In the genomic region with DNA sequence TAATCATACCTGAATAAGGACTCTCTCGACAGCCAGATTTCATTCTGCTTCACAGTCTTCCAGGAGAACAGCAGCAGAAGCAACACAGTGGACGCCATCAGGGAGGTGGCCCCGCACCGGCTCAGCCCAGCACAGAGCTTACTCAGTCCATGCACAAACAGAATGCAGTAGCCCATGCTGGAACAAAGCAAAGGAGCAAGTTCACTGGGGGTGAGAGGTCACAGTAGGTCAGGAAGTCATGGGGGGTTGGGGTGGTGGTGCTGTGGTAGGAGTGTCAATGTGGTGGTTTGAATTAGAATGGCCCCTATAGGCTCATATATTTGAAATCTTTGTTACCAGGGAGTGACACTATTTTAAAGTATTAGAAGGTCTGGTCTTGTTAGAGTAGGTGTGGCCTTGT, we compare ENCODE assay signal across 24 mouse cellular contexts.
DNase-seq lines count a peak whose midpoint lies in the region; ATAC-seq and TF ChIP-seq lines count a peak whose summit lies in the region.
"Had no signal": no experiment of that assay in that cellular context is flagged by ENCODE, and none has a peak within 500 bp of the region (broad histone marks: within the 10 kb centered on the region; RNA-seq: fewer than 3 reads in every experiment).

No protein-coding gene starts in this region.

- H3K9me3 ChIP-seq in ES-Bruce4 (replicated peaks; ENCODE audit: control insufficient read depth, insufficient read depth, low read length, poor library complexity, severe bottlenecking), result no peaks in the 10 kb centered on the region
- H3K9me3 ChIP-seq in intestine, embryonic 16.5 days (ENCODE audit: control insufficient read depth, low read length), result no peaks in the 10 kb centered on the region
- no peaks in the 10 kb centered on the region for H3K9me3 ChIP-seq in hindbrain, postnatal 0 days (ENCODE audit: low read length)
- H3K9me3 ChIP-seq: heart, embryonic 13.5 days; intestine, embryonic 15.5 days; neural tube, embryonic 12.5 days; stomach, embryonic 15.5 days had no signal

- no peak overlapping the region for H3K4me2 ChIP-seq in intestine, embryonic 16.5 days (ENCODE audit: low read depth, low read length)
- no peak overlapping the region for H3K4me2 ChIP-seq in hindbrain, postnatal 0 days (ENCODE audit: low read depth, low read length)
- H3K4me2 ChIP-seq: heart, embryonic 13.5 days; hindbrain, embryonic 14.5 days; intestine, embryonic 15.5 days; lung, embryonic 14.5 days; neural tube, embryonic 12.5 days; stomach, embryonic 15.5 days had no signal

- TF ChIP-seq POLR2A in ES-Bruce4 (IDR thresholded peaks at IDR 0.05; ENCODE audit: insufficient read depth, low read length), result no peak

- H3K36me3 ChIP-seq in ES-Bruce4 (ENCODE audit: control insufficient read depth, insufficient read depth, low read length, poor library complexity, severe bottlenecking), result no peaks in the 10 kb centered on the region
- no peaks in the 10 kb centered on the region for H3K36me3 ChIP-seq in intestine, embryonic 16.5 days (ENCODE audit: control insufficient read depth, insufficient read depth, low read length)
- H3K36me3 ChIP-seq in hindbrain, postnatal 0 days (ENCODE audit: insufficient read depth, low read length), result no peaks in the 10 kb centered on the region
- H3K36me3 ChIP-seq: heart, embryonic 13.5 days; intestine, embryonic 15.5 days; neural tube, embryonic 12.5 days; stomach, embryonic 15.5 days had no signal

- H3K27ac ChIP-seq in ES-Bruce4 (ENCODE audit: insufficient read depth, low read length), result no peak overlapping the region
- no peak overlapping the region for H3K27ac ChIP-seq in intestine, embryonic 16.5 days (ENCODE audit: low read length)
- H3K27ac ChIP-seq in hindbrain, postnatal 0 days, result no peak overlapping the region
- H3K27ac ChIP-seq: heart, embryonic 13.5 days; hindbrain, embryonic 14.5 days; intestine, embryonic 15.5 days; neural tube, embryonic 12.5 days; stomach, embryonic 15.5 days had no signal

- TF ChIP-seq CTCF in ES-Bruce4 (IDR thresholded peaks at IDR 0.05; ENCODE audit: low read depth, low read length), result no peak
- no peak for TF ChIP-seq CTCF in hindbrain, postnatal 0 days (IDR thresholded peaks at IDR 0.05; ENCODE audit: low read depth)

- no peak overlapping the region for H3K9ac ChIP-seq in ES-Bruce4 (ENCODE audit: low read depth, poor library complexity, severe bottlenecking)
- no peak overlapping the region for H3K9ac ChIP-seq in intestine, embryonic 16.5 days (ENCODE audit: low read depth, low read length)
- no peak overlapping the region for H3K9ac ChIP-seq in hindbrain, postnatal 0 days (replicated peaks; ENCODE audit: low read length)
- H3K9ac ChIP-seq: heart, embryonic 13.5 days; hindbrain, embryonic 14.5 days; intestine, embryonic 15.5 days; lung, embryonic 14.5 days; neural tube, embryonic 12.5 days; stomach, embryonic 15.5 days had no signal

- DNase-seq in embryo, embryonic 10 days (ENCODE audit: low spot score), result peak; percentile 28
- no peak for DNase-seq in embryo, embryonic 11 days
- peak; percentile 41 for DNase-seq in embryo, embryonic 9.5 days (ENCODE audit: extremely low spot score)
- DNase-seq in hindbrain, postnatal 0 days (ENCODE audit: low spot score), result no peak
- DNase-seq: adrenal gland, adult 2 months; cerebellum, adult 11 months; cerebellum, adult 9-11 months; gastrocnemius, postnatal 25 days; heart, adult 18-20 months; heart, postnatal 14 days; kidney, adult 9 months; kidney, postnatal 25 days; lung, embryonic 14.5 days; right cerebral cortex, adult 18-20 months; thymus, postnatal 25 days had no signal

- no peak overlapping the region for H3K4me3 ChIP-seq in ES-Bruce4 (ENCODE audit: low read depth, low read length)
- H3K4me3 ChIP-seq in intestine, embryonic 16.5 days (ENCODE audit: low read length), result no peak overlapping the region
- H3K4me3 ChIP-seq in hindbrain, postnatal 0 days (ENCODE audit: low read length), result no peak overlapping the region
- H3K4me3 ChIP-seq: heart, embryonic 13.5 days; intestine, embryonic 15.5 days; neural tube, embryonic 12.5 days; stomach, embryonic 15.5 days had no signal

- H3K27me3 ChIP-seq in ES-Bruce4 (ENCODE audit: control insufficient read depth, insufficient read depth, low read length, poor library complexity, severe bottlenecking), result no peaks in the 10 kb centered on the region
- no peaks in the 10 kb centered on the region for H3K27me3 ChIP-seq in intestine, embryonic 16.5 days (replicated peaks; ENCODE audit: control insufficient read depth, insufficient read depth, low read length)
- H3K27me3 ChIP-seq in hindbrain, postnatal 0 days (ENCODE audit: insufficient read depth, low read length), result no peaks in the 10 kb centered on the region
- H3K27me3 ChIP-seq: heart, embryonic 13.5 days; intestine, embryonic 15.5 days; neural tube, embryonic 12.5 days; stomach, embryonic 15.5 days had no signal

- TF ChIP-seq EP300 in ES-Bruce4 (IDR thresholded peaks at IDR 0.05; ENCODE audit: insufficient read depth, low read depth, low read length), result peak; percentile 93

- 67% methylated on average over 4 of the region's 4 CpGs for WGBS in intestine, embryonic 16.5 days
- WGBS in hindbrain, postnatal 0 days, result 36% methylated on average over 4 of the region's 4 CpGs

- ATAC-seq in megakaryocyte, adult 5-6 weeks (ENCODE audit: poor library complexity, severe bottlenecking), result peak; percentile 48
- no peak for ATAC-seq in erythroid progenitor cell, adult 5-6 weeks (replicated peaks; ENCODE audit: low FRiP score, poor library complexity, severe bottlenecking)
- no peak for ATAC-seq in intestine, embryonic 16.5 days
- ATAC-seq in hindbrain, postnatal 0 days, result no peak
- ATAC-seq: intestine, embryonic 15.5 days had no signal

- no peaks in the 10 kb centered on the region for H3K4me1 ChIP-seq in ES-Bruce4 (ENCODE audit: control insufficient read depth, insufficient read depth, low read length)
- H3K4me1 ChIP-seq in intestine, embryonic 16.5 days (ENCODE audit: control insufficient read depth, insufficient read depth, low read length), result no peaks in the 10 kb centered on the region
- H3K4me1 ChIP-seq in hindbrain, postnatal 0 days (ENCODE audit: insufficient read depth, low read length), result no peaks in the 10 kb centered on the region
- H3K4me1 ChIP-seq: heart, embryonic 13.5 days; intestine, embryonic 15.5 days; neural tube, embryonic 12.5 days; stomach, embryonic 15.5 days had no signal

Comparison
In these comparisons a context has a peak if more than half of its experiments do, and no peak if none do; other contexts are left out.
1. DNase-seq: peak in embryo, embryonic 10 days (single experiment) and embryo, embryonic 9.5 days (single experiment); none in embryo, embryonic 11 days (single experiment) and hindbrain, postnatal 0 days (single experiment).